23 mouse cellular contexts compared by ENCODE assay signal in genomic region chr15:32240159-32240558, GRCm38 (mm10). TPM values are rescaled to one million over a fixed set of nuclear protein-coding genes. Genes with fewer than 3 reads are reported as not detected.
DNase-seq lines count a peak whose midpoint lies in the region; ATAC-seq and TF ChIP-seq lines count a peak whose summit lies in the region.
"Had no signal": no experiment of that assay in that cellular context is flagged by ENCODE, and none has a peak within 500 bp of the region (broad histone marks: within the 10 kb centered on the region; RNA-seq: fewer than 3 reads in every experiment).

No protein-coding gene starts in this region.

- H3K27me3 ChIP-seq in forebrain, postnatal 0 days (ENCODE audit: insufficient read depth, low read length), result no peaks in the 10 kb centered on the region; the same call in 1 of the 2 replicates
- H3K27me3 ChIP-seq in forebrain, embryonic 14.5 days (replicated peaks; ENCODE audit: control insufficient read depth, insufficient read depth, low read length), result no peaks in the 10 kb centered on the region
- H3K27me3 ChIP-seq: Patski had no signal

- WGBS in forebrain, postnatal 0 days, result 68% methylated on average over 3 of the region's 3 CpGs
- WGBS in forebrain, embryonic 14.5 days, result 87% methylated on average over 3 of the region's 3 CpGs

- no peak overlapping the region for H3K4me2 ChIP-seq in forebrain, postnatal 0 days (ENCODE audit: low read depth)
- no peak overlapping the region for H3K4me2 ChIP-seq in forebrain, embryonic 14.5 days (ENCODE audit: low read length)

- 0 out of 2 replicates have a peak, but pooled peaks cover under 1% of the 10 kb centered on the region for H3K4me1 ChIP-seq in forebrain, postnatal 0 days (ENCODE audit: insufficient read depth)
- H3K4me1 ChIP-seq in forebrain, embryonic 14.5 days (ENCODE audit: control insufficient read depth, insufficient read depth, low read length), result no peaks in the 10 kb centered on the region

- no peaks in the 10 kb centered on the region for H3K36me3 ChIP-seq in forebrain, postnatal 0 days (ENCODE audit: insufficient read depth)
- H3K36me3 ChIP-seq in forebrain, embryonic 14.5 days (ENCODE audit: control insufficient read depth, insufficient read depth, low read length), result no peaks in the 10 kb centered on the region
- H3K36me3 ChIP-seq: G1E had no signal

- peak; percentile 59 for DNase-seq in forebrain, postnatal 0 days
- no peak for DNase-seq in forebrain, embryonic 14.5 days (ENCODE audit: low spot score)
- no peak for DNase-seq in frontal cortex, postnatal 25 days (ENCODE audit: low spot score in 2 of 2)
- DNase-seq in brain, adult 2 months (ENCODE audit: low read depth, low spot score), result peak; percentile 61
- DNase-seq in telencephalon, adult 2 months (ENCODE audit: low read depth, low spot score), result peak; percentile 59
- no peak for DNase-seq in ovary, postnatal 14 days (ENCODE audit: low spot score)
- DNase-seq: adrenal gland, adult 2 months; adrenal gland, adult 8-10 months; adrenal gland, postnatal 10 days; adrenal gland, postnatal 14 days; adrenal gland, postnatal 25 days; adrenal gland, postnatal 36 days; B cell, adult 2 months; cerebellum, adult 11 months; cerebellum, adult 11-12 months; cerebellum, adult 18-20 months; cerebellum, adult 2 months had no signal

- H3K9ac ChIP-seq in forebrain, postnatal 0 days, result no peak overlapping the region
- H3K9ac ChIP-seq in forebrain, embryonic 14.5 days (ENCODE audit: low read length), result no peak overlapping the region

- H3K4me3 ChIP-seq in forebrain, postnatal 0 days (ENCODE audit: low read depth, low read length), result no peak overlapping the region
- no peak overlapping the region for H3K4me3 ChIP-seq in forebrain, embryonic 14.5 days (ENCODE audit: low read depth, low read length)

- TF ChIP-seq CTCF in forebrain, postnatal 0 days (IDR thresholded peaks at IDR 0.05; ENCODE audit: low read depth), result no peak

- peak; percentile 17; the same call in 1 of the 2 replicates for ATAC-seq in forebrain, postnatal 0 days
- no peak for ATAC-seq in forebrain, embryonic 14.5 days
- ATAC-seq in frontal cortex, adult (ENCODE audit: low TSS enrichment), result peak; percentile 79
- no peak for ATAC-seq in CD4-positive, CD25-positive, alpha-beta regulatory T cell, adult 4 months
- ATAC-seq: activated CD4-positive, CD25-positive, alpha-beta regulatory T cell, adult 4 months; Patski had no signal

- no peak overlapping the region for H3K27ac ChIP-seq in forebrain, postnatal 0 days (ENCODE audit: low read depth, low read length)
- H3K27ac ChIP-seq in forebrain, embryonic 14.5 days (ENCODE audit: low read depth, low read length), result no peak overlapping the region

- H3K9me3 ChIP-seq in forebrain, postnatal 0 days (ENCODE audit: low read length), result no peaks in the 10 kb centered on the region
- no peaks in the 10 kb centered on the region for H3K9me3 ChIP-seq in forebrain, embryonic 14.5 days (replicated peaks; ENCODE audit: control insufficient read depth, low read length)

RNA-seq across cellular contexts. Expression of gene Sema5a, which starts 4.5 kb away (rescaled TPM):
- 12.2 and 21.5 TPM in 2 replicates for total RNA-seq in forebrain, postnatal 0 days (2014; rRNA removed)
- polyA plus RNA-seq in forebrain, postnatal 0 days (2015; fragmentation: Nextera tagmentation; extraction: Ambion mirVana), result 3.7 and 7.6 TPM in 2 replicates
- 10.1 and 10.8 TPM in 2 replicates for polyA plus RNA-seq in forebrain, embryonic 14.5 days (2014; fragmentation: Nextera tagmentation; extraction: Ambion mirVana)
- polyA plus RNA-seq in CD4-positive, CD25-positive, alpha-beta regulatory T cell, adult 4 months (2017; shearing (Covaris generic)), result under 1 TPM in 1 of 2 experiments, not detected in 1; 0.08 TPM
- total RNA-seq: MEL had no signal
- polyA plus RNA-seq: activated CD4-positive, CD25-positive, alpha-beta regulatory T cell, adult 4 months; G1E had no signal

Comparison
In these comparisons a context has a peak if more than half of its experiments do, and no peak if none do; other contexts are left out.
1. ATAC-seq: peak in forebrain, postnatal 0 days (single experiment) and frontal cortex, adult (single experiment); none in forebrain, embryonic 14.5 days (single experiment) and CD4-positive, CD25-positive, alpha-beta regulatory T cell, adult 4 months (single experiment).
2. DNase-seq: peak in forebrain, postnatal 0 days (single experiment), brain, adult 2 months (single experiment) and telencephalon, adult 2 months (single experiment); none in forebrain, embryonic 14.5 days (single experiment), frontal cortex, postnatal 25 days (0 of 2) and ovary, postnatal 14 days (single experiment).